Mouse (Mus musculus): ENCODE data around the gene Ano7.

The Ano7 gene

DNA sequence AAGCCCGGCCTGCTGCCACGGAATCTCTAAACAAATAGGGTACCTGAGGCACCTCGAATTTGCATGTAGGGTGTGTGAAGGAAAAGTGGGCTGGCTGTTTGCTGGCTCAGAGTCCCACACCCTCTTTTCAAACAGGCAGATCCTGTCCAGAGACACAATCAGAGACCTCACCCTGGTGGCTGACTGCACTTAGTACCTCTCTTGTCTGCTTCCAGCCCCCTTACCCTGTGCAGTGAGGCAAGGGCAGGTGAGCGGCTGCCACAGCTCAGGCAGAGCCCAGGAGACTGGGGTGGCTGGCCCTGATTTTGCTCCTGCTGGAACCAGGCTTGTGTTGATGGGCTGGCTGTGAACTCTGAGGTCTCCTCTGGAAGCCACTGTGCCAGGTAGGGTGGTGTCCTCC lies at the start of gene Ano7:
Gene Ano7 (plus strand): TSS at position 266 of the 400 bp plus-strand sequence.
- DNase-seq, result no peak

DNA sequence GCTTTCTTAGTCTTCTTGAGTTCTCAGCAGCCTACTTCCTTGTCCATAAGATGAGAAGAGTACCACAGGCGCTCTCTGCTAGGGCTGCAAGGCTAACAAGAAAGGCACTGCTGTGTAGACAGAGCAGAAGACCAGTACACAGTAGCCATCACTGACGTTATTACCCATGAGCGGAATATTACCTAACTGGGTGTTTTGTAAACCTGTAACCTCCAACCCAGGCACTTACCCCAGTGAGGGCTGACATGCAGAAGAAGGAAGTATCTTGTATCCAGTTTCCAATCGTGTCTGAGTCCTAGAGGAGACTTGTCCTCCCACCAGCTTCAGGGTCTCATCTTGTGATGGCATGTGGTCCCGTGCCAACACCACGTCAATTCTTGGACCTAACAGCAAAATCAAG lies 49.8 kb upstream of the Ano7 start:
- DNase-seq, result no peak

DNA sequence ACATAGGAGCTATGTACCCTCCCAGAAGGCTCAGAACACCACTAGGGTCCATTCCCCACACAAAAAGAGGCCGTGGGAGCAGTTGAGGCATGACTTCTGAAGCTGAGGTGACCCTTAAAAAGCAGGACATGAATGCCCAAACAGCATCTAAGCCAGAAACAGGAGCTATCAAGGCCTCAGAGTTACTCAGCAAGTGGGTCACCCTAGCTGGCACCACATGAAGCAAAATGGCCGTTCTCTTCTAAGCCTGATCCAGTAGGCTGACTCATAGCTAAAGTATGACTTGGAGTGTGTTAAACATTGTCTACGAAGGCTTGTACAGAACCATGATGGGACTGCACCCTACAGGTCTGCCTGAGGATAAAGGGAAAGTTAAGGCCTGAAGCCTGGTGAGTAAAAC lies 47.3 kb upstream of the Ano7 start:
- no peak for DNase-seq

DNA sequence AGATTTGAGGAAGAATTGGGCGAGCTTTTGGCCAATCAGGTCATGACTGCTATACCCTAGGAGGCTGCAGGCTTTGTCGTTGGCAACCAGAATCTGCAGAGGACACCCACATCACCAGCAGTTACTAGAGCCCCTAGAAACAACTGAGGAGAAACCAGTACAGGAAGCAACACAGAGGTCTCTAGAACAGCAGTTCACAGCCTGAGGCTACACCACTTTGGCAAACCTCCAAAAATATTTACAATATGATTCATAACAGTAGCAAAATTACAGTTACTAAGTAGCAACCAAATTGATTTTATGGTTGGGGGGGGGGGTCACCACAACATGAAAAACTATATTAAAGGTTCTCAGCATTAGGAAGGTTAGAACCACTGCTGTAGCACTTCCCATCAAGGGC lies 39.1 kb upstream of the Ano7 start:
- no peak for DNase-seq

DNA sequence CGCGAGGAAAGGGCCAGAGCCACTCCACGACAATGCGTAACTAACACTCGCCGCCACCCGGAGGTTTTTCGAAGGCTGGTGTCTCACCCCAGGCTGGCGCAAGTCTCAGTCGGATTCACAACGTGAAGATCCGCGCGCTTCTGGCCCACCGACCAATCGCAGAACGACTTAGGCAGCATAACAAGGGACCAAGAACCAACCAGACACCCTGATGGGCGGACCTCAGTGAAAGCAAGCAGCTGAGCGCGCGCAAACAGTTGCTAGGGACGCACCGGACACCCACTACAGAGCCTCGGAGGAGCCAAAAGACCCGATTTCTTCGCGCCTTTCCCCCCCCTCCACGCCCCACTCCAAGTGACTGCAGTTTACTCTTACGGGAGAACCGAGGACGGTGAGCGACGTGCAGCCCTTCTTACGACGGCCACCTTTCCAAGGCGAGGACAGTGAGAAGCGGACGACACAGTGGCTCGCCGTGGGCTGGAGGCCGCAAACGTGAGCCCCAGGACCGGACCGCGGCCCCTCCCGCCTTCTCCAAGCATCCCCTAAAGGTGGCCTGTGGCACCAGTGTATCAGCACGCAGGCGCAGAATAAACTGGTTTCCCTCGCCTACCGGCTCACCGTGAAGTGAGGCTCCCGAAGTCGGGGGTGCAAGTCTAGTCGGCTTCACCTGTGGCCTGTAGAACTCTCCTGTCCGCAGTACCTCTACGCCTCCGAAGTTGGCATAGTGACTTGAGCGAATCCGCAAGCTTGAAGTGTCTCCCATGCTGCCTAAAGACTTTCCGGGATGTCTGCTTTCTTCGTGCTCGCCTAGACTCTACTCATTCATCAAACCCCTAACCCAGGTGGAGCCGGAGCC lies 30.9 kb upstream of the Ano7 start, which contains the start of the genes Ppp1r7 and Pask:
Gene Ppp1r7 (plus strand): TSS at position 207 of the 856 bp plus-strand sequence.
Gene Pask (minus strand): TSS at position 835 of the 856 bp plus-strand sequence.
- peak; percentile 87 to 93 for DNase-seq

DNA sequence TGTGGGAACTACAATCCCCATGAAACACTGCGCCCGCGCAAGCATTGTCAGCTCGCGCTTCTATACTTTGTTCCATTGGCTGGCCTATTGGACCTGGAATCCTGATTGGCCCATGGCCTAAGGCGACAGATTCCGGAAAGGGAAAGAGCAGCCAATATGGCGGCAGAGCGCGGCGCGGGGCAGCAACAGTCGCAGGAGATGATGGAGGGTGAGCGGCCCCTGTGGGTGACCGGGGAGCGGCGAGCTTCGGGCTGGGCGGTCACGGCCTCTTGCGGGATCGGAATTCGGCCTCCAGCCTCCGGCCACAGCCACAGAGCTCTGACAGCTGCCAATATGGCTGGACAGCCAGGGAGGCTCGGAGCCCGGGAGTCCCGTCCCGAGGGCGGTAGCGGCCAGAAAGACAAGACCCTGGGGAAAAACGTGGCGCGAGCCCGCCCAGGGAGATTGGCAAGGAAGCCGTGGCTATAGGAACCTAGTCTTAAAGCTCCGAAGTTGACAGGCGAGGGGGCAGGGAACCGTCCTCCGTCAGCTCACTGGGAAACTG lies 30.2 kb upstream of the Ano7 start:
- DNase-seq, result peak; percentile 88 to 92

DNA sequence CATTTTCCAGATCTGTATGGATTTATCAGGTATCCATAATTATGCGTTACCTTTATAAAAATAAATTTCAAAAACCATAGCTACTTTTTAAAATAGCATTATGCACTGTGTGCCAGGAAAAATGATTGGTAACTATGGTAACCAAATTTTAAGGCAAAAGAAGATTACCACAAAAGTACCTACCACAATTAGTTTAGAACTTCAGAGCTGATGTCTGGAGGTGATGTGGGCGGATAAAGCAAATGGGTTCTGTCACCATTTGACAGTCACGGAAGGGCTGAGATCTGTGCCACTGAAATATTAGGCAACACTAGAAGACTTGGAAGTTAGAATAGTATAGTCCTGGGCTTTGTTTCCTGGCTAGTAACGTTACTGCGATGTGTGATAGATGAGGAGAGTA lies 26.6 kb upstream of the Ano7 start:
- no peak for DNase-seq

DNA sequence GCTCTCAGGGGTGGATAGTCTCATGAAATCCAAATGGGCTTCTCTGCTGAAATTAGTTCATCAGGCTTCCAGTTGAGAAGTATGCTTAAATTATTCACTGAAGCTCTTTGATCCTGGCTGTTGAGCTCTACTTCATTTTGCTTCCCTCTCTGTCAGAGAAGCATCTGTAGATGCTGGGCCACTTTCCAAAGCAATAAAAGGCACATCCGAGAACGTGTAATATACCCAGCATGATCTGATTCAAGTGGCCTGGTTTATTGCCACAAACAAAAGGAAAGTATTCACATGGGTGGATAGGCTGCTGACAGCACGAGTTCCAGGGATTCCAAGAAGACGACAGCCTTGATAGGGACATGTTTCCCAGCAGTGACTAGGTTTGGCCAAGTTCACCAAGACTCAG lies 24.0 kb upstream of the Ano7 start:
- DNase-seq, result no peak

DNA sequence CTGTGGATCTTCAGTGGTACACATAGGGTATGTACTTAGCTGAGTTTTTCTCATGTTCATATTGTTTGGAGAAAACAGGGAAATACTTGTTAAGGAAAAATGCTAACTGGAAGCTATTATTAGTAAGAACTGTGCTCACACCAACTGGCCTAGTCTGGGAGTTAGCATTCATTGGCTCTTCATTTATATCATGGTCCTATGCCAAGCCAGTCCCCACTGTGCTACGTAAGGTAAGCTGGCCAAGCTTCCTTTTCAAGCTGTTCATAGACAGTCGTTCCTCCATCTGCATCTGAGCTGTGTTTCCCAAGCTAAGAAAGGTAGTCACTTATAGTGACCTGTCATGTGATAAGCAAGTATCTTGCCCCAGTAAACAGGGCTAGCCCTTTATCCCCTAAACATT lies 21.0 kb upstream of the Ano7 start:
- no peak for DNase-seq

DNA sequence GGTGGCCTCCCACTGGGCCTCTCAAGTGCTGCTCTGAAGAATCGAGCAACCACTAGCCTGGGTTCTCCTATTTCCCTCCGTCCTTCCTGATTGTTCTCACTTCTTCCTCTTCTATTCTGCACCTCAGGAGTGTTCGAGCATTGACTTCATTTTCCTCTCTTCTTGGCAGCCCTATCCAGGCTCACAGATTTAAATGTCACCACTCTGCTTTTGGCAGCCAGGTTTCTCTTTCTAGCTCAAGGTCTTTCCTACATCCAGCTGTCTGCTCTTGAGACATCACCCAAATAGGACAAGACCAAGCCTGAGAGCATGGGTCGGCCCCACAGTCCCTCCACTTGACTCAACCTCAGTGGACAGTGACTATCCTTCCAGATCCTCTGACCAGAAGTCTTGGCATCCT lies 11.1 kb upstream of the Ano7 start:
- DNase-seq, result no peak

DNA sequence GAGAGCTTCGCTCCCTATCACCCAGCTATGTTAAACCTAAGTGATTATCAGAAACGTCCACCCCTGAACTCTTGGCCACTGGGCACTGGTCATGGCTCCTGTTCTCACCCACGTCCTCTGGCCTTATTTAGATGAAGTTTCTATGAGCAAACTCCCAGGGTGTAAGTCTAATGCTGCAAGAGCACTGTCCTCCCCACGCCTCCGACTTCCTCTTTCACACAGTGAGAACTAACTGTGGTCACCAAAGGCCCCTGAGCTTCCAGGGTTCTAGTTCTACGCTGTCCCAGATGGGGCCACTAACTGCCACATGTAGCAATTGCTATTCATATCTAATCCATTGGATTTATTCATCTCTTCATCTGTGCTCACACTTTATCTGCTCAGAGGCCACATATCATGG lies 8.1 kb upstream of the Ano7 start:
- DNase-seq, result no peak

DNA sequence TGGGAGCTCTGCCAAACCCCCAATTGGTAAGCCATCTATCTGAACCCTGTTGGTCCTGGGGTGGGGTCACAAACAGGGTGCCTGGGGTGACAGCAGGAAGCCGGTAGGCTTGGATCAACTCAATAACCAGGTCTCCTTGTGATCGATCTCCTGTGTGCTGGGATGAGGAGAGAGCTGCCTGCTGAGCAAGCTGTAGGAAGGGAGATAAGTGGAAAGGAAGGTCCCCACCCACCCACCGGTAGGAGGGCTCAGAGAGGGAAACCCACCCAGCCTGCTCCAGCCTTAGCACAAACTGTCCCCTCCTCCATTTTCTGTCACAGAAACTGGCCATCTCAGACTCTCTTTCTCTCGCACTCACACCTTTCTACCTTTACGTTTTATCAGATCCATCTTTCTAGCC lies 3.6 kb downstream of the Ano7 start:
- DNase-seq, result no peak

DNA sequence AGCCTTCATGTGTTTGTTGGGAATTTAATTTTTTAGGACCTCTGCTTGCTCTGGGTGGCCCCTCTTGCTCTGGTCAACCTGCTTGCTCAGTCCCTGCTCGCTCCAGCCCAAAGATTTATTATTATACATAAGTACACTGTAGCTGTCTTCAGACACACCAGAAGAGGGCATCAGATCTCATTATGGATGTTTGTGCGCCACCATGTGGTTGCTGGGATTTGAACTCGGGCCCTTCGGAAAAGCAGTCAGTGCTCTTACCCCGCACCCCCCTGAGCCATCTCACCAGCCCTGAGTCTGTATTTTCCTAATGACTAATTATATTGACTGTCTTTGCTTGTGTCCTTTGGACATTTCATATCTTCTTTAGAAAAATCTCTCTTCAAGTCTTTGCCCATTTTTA lies 5.4 kb downstream of the Ano7 start:
- no peak for DNase-seq

DNA sequence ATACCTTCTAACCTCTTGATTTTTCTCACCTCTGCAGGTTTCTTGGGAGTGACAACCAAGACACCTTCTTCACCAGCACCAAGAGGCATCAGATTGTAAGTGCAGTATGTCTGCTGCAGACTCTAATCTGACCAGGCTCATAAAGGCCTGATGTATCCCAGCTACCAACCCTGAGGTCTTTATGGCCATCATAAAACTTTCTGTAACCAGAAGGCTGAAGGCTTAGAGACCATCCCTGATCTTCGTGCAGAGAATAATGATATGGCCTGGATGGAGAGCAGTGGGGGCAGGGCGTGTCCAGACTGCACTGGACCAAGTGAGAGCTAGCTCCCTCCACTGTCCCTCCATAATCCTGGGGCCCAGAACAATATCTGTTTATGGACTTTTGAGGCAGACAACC lies 13.5 kb downstream of the Ano7 start:
- no peak for DNase-seq

DNA sequence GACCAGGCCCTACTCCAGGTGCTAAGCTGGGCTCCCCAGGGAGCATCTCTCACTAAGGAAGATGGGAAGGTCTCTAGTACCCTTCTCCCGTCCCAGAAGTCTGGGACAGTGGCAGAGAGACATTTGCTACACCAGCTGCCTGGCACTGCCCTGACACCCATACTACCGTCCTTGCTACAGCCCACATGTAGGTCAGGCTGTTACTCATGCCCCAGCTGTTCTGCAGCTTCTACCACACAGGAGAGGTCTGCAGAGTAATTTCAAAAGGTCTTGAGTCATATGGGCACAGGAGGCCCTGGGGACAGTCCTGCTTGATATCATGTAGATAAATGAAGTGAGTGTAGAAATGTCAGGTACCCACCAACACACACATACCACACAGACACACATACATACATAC lies 15.2 kb downstream of the Ano7 start:
- no peak for DNase-seq

DNA sequence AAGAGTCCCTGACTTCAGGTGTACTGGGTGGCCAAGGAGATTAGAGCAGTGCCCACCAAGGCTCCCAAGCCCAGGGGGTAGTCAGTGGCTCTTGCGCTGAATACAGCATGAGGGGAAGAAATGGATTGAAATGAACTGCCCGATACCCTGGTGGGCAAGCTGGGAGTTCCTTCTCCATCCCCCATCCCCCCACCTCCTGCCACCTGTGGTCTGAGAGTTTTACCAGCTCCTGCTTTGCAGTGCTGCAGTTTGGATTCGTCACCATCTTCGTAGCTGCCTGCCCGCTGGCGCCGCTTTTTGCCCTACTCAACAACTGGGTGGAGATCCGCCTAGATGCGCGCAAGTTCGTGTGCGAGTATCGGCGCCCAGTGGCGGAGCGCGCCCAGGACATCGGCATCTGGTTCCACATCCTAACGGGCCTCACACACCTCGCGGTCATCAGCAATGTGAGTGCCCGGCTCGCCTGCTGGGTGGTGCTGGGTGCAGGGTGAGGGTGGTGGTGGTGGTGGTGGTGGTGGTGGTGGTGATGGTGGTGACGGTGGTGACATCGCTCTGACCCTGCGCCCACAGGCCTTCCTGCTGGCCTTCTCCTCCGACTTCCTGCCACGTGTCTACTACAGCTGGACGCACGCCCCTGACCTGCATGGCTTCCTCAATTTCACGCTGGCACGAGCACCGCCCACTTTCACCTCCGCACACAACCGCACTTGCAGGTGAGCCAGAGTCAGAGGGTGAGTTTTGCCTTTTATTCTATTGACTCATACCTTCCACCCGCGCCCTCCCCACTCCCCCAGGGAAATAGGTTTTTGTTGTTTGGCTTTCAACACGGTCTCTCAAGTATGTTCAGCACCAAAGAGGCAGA lies 27.7 kb downstream of the Ano7 start:
- no peak for DNase-seq

DNA sequence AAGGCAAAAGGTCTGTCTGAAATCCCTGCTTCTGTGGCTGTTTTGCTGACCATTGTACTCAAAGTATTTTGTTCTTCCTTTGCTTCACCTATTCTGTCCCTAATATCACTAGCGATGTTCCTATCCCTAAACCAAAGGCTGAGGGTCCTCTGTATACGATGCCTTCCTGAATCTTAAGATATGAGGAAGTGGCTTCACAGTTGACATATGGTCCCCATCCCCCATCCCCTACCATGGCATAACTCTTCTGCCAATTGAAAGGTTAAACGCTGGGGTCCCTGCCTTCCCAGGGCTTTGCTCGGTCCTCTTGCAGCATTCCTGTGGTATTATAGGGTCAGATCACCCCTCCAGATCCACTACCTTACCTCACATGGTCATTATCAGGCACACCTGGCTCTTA lies 29.7 kb downstream of the Ano7 start:
- no peak for DNase-seq

DNA sequence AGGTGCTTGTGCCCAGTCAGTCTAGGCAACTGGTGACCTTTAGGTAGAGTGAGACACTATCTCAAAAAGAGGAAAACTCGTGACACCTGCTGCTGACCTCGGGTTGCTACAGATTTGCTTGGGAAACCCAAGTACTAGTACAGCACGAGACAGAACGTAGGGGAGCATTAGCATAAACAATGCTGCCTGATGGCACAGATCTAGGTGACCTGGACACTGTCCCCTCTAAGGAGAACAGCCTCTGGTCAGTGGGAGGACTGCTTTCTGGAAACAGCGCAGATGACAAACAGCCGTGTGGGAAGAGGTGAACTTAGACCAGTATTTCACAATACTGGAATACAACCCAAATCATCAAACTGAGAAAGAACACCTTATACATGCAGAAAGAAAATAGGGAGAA lies 58.4 kb downstream of the Ano7 start:
- no peak for DNase-seq

DNA sequence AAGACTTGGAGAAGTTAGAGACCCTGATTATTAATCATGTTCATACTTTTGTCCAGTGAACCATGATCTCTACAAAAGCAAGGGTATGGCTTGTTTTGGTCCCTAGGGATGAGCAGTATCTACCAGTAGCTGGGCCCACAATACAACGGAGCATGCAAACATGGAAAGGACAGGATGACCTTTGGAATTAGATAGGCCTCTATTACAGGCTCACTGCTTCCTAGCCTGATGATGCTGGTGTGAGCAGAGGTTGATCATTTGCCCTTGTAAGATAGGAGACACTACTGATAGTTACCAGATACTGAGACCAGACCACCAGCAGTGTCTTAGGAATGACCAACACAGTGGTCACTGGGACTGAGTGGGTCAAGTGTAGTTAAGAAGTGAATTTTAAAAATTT lies 65.6 kb downstream of the Ano7 start:
- no peak for DNase-seq

DNA sequence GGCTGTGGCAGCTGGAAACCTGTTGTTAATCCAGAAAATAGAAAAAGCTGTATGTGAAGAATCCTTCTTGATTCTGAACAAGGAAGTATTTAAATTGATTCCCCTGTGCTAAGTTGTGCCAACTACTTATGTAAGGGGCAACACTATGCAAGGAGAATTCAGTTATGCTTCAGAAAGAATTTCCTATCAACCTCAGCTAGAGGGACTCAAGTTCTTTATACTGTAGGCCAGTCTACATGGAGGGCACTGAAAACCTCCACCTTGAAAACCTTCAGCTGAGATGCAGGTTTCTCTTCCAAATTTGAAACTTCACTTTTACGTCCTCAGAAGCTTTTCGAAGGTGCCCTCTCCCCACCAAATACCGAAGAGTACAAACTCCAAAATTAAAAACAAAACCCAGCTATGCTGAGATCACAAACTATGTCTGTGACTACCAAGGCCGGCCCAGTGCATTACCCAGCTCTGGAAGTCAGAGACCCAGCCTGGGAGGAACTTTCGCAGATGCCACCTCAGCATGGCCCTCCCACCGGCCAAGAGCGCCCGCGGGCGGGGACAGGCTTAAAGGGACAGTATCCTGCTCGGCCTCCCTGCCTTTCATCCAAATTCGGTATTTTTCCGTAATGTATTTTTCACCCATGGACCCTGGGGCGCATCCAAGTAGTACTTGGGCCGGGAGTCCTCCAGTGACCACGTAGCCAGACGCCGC lies 70.8 kb downstream of the Ano7 start:
- DNase-seq, result peak; percentile 48 to 59

DNA sequence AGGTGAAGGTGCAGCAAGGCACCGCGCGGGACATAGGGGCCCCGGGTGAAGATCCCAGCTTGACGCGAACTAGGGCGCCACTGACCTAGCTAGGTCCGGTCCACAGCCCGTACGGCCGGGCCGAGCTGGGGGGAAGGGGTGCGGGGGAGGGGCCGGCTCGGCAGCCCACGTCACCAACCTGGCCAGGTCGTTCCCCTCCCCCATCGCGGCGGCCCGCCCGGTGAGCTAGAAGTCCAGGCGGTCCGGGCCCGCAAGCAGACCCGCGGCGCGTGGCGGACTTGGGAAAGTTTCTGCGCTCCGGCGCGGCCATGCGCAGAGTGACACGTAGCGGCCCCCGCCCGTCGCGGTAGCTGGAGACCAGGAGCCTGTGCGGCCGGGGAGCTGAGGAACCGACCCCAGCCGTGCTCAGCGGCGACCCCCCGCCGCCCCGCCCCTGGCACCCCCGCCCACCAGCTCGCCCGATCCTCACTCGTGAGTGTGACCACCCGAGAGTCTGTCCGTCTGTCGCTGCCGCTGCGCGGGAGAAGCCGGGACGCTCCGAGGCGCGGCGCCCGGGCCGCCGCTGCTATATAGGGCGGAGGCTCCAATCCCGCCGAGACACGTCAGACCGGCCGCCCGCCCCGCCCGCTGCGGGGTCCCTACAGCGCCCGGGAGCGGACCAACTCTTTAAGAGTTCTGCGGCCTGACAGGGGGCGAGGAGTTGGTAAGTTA lies 71.5 kb downstream of the Ano7 start:
- DNase-seq, result peak; percentile 79 to 81

DNA sequence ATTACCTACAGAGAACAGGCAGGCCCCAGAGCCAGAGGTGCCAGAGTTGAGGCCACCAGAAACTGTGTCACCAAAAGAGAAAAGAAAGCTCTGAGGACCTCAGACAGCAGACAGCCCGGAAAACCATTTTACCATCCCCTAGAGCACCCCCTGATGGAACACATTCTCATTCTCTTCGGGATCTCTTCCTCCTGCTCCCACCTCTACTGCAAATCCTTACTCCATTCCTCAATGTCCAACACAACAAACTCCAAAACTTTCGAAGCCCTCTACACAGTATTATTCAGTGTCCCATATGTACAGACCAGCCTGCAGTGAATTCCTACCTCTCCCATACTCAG lies 72.1 kb downstream of the Ano7 start:
- no peak for DNase-seq

All from thymus, postnatal 36 days (tissue).